Mouse (Mus musculus) liver, embryonic 16.5 days (tissue): Measurements from ENCODE around the gene Cyp24a1. TPM values are rescaled to one million over a fixed set of nuclear protein-coding genes. Genes with fewer than 3 reads are reported as not detected.
A peak's percentile ranks its signal among the peaks of the same experiment; 100 is the strongest.

ENCODE experiments used
- ATAC-seq: fragments of 200-750 bp; cut with Nextera tagmentation; 2 replicates; pipeline ENCODE4 v1.8.0; 2017; ENCODE audit warnings: low read depth, mild to moderate bottlenecking, moderate number of reproducible peaks, moderate library complexity
- H3K27ac ChIP-seq: fragments of 300-500 bp; sonication (generic); 2 replicates; pipeline ENCODE4 v1.5.1; 2014; ENCODE audit warnings: mild to moderate bottlenecking, low read length
- H3K27me3 ChIP-seq: fragments of 300-500 bp; sonication (generic); 2 replicates; pipeline ENCODE4 v1.6.1; 2014; ENCODE audit warnings: low read depth, low read length, mixed read lengths; ENCODE audit not compliant: control insufficient read depth, insufficient read depth
- H3K36me3 ChIP-seq: fragments of 300-500 bp; sonication (generic); 2 replicates; pipeline ENCODE4 v1.6.1; 2014; ENCODE audit warnings: mild to moderate bottlenecking; ENCODE audit not compliant: control insufficient read depth, insufficient read depth
- H3K4me1 ChIP-seq: fragments of 300-500 bp; sonication (generic); 2 replicates; pipeline ENCODE4 v1.6.1; 2014; ENCODE audit warnings: low read depth, low read length, mixed read lengths; ENCODE audit not compliant: control insufficient read depth
- H3K4me2 ChIP-seq: fragments of 300-500 bp; sonication (generic); 2 replicates; pipeline ENCODE4 v1.6.1; 2014; ENCODE audit warnings: low read depth, low read length, mixed read lengths
- H3K4me3 ChIP-seq: fragments of 300-500 bp; sonication (generic); 2 replicates; pipeline ENCODE4 v1.5.1; 2014; ENCODE audit warnings: low read depth, mild to moderate bottlenecking, low read length
- H3K9ac ChIP-seq: fragments of 300-500 bp; sonication (generic); 2 replicates; pipeline ENCODE4 v1.6.1; 2014; ENCODE audit warnings: low read depth, low read length
- H3K9me3 ChIP-seq: fragments of 300-500 bp; sonication (generic); replicated peaks from 2 replicates; pipeline ENCODE4 v1.6.1; 2016; ENCODE audit warnings: low read length; ENCODE audit not compliant: control insufficient read depth
- WGBS: fragments of 180-500 bp; shearing (Covaris S2); extraction: QIAGEN DNeasy Blood & Tissue Kit; methylation state at CpG from one replicate; pipeline ENCODE4 v1.1.7; 2014; ENCODE audit not compliant: insufficient replicate concordance; 5-methylcytosine and 5-hydroxymethylcytosine counted together
- polyA plus RNA-seq: library from polyadenylated mRNA; unstranded; fragments of >200 nt; fragmentation: Nextera tagmentation; extraction: Ambion mirVana; gene quantifications from 2 replicates; pipeline ENCODE4 v1.2.1, GENCODE M21; 2015

Cyp24a1 gene
- polyA plus RNA-seq, 1 experiment from 2014 or later, result not detected

- 61% methylated on average over 3 of the region's 3 CpGs for WGBS
- Histone ChIP-seq H3K9me3 (no peaks in the 10 kb centered on the region), H3K4me2 (no peak overlapping the region), H3K4me3 (no peak overlapping the region), H3K27ac (no peak overlapping the region), H3K4me1 (no peaks in the 10 kb centered on the region), H3K36me3 (no peaks in the 10 kb centered on the region), H3K9ac (no peak overlapping the region), H3K27me3 (no peaks in the 10 kb centered on the region)
- no peak for ATAC-seq
These were observed 33.3 kb upstream of the Cyp24a1 start for GRCm38 (mm10) chr2:170530256-170530655.

DNA sequence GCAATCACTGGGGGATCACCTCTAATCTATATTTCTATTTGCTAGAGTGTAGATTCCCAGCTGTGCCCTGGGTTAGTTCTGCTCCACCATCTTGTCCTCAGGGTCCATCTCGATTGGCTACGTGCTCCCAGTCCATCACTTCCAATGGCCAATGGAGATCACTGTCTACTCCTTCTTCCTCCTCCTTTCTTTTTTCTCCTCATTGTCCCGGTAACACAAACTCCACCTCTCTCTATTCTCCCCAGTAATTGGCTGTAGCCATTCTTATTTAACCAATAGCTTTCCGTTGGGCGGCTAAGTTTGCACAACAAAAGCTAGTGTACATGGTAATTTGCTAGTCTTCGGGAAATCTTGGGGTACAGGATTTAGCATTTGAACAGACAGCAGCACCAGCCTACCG is 32.8 kb upstream of the Cyp24a1 start:
- Histone ChIP-seq H3K4me3 (no peak overlapping the region), H3K4me2 (no peak overlapping the region), H3K9ac (no peak overlapping the region), H3K27me3 (no peaks in the 10 kb centered on the region), H3K9me3 (no peaks in the 10 kb centered on the region), H3K36me3 (no peaks in the 10 kb centered on the region), H3K27ac (no peak overlapping the region), H3K4me1 (no peaks in the 10 kb centered on the region)
- 75% methylated on average over 7 of the region's 7 CpGs for WGBS
- ATAC-seq, result no peak

GRCm38 (mm10) chr2:170528061-170528460 is 31.1 kb upstream of the Cyp24a1 start:
- Histone ChIP-seq H3K4me2 (no peak overlapping the region), H3K9ac (no peak overlapping the region), H3K27ac (no peak overlapping the region), H3K4me3 (no peak overlapping the region), H3K4me1 (no peaks in the 10 kb centered on the region), H3K27me3 (no peaks in the 10 kb centered on the region), H3K36me3 (no peaks in the 10 kb centered on the region), H3K9me3 (no peaks in the 10 kb centered on the region)
- WGBS, result 86% methylated on average over 16 of the region's 16 CpGs
- ATAC-seq, result no peak

DNA sequence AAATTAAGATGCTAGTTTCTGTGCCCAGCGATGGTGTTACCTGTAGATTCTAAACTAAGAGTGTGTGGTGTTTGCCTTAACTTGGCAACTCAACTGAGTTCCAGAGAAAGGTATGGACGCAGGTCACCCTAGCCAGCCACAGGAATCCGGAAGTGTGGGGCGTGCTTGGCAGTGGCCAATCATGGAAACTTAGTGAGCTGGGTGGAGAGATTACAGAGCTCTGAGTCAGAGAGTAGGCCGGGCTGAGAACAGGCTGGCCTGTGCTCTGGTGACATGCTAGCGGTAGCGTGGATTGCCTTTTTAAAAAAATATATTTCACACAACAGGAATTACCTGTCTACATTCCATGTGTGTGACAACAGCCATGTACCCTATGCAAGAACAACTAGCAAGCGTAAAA is 29.6 kb upstream of the Cyp24a1 start:
- WGBS, result 70% methylated on average over 8 of the region's 8 CpGs
- H3K36me3 ChIP-seq, result no peaks in the 10 kb centered on the region
- no peak overlapping the region for H3K4me2 ChIP-seq
- H3K27me3 ChIP-seq, result no peaks in the 10 kb centered on the region
- no peak for ATAC-seq
- H3K27ac ChIP-seq, result no peak overlapping the region
- H3K9ac ChIP-seq, result no peak overlapping the region
- H3K9me3 ChIP-seq, result no peaks in the 10 kb centered on the region
- H3K4me3 ChIP-seq, result no peak overlapping the region
- H3K4me1 ChIP-seq, result no peaks in the 10 kb centered on the region

DNA sequence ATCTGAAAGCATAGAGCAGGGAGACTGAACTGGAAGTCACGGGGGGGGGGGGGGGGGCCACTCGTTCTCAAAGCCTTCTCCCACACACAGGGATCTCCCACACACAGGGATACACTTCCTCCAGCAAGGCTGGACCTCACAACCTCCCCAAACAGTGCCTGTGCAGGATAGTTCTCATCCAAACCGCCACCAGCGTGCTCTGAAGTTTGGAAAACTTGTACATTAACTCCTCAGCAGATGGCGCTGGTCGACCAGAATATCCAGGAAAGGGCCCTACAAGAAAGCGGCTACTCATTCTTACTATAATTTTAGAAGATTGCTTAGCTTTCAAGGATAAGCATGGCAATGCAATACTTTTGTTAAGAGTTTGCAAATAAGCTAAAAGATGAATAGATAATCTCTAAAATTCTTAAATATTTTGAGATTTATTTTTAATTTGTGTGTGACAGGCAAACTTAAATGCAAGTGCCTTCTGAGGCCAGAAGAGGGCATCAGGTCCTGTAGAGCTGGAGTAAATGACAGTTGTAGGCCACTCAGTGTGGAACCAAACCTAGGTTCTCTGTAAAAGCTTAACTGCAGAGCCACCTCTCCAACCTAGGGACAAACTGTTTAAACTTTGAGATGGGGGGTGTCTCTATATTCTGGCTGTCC is 23.5 kb upstream of the Cyp24a1 start:
- no peak overlapping the region for H3K27ac ChIP-seq
- ATAC-seq, result 0 out of 2 replicates have a peak, but pooled peaks have one; percentile 28
- H3K9me3 ChIP-seq, result no peaks in the 10 kb centered on the region
- no peak overlapping the region for H3K4me3 ChIP-seq
- no peak overlapping the region for H3K4me2 ChIP-seq
- H3K4me1 ChIP-seq, result no peaks in the 10 kb centered on the region
- 18% methylated on average over 6 of the region's 7 CpGs for WGBS
- peaks cover 7% of the 10 kb centered on the region for H3K36me3 ChIP-seq
- no peaks in the 10 kb centered on the region for H3K27me3 ChIP-seq
- H3K9ac ChIP-seq, result no peak overlapping the region

- H3K36me3 ChIP-seq, result peaks cover 4% of the 10 kb centered on the region
- H3K4me3 ChIP-seq, result no peak overlapping the region
- H3K9ac ChIP-seq, result no peak overlapping the region
- no peak for ATAC-seq
- H3K9me3 ChIP-seq, result no peaks in the 10 kb centered on the region
- H3K4me2 ChIP-seq, result no peak overlapping the region
- H3K27ac ChIP-seq, result no peak overlapping the region
- H3K27me3 ChIP-seq, result no peaks in the 10 kb centered on the region
- 74% methylated on average over 12 of the region's 12 CpGs for WGBS
- peaks cover 21% of the 10 kb centered on the region for H3K4me1 ChIP-seq
These were observed 16.8 kb upstream of the Cyp24a1 start for GRCm38 (mm10) chr2:170513756-170514155.

DNA sequence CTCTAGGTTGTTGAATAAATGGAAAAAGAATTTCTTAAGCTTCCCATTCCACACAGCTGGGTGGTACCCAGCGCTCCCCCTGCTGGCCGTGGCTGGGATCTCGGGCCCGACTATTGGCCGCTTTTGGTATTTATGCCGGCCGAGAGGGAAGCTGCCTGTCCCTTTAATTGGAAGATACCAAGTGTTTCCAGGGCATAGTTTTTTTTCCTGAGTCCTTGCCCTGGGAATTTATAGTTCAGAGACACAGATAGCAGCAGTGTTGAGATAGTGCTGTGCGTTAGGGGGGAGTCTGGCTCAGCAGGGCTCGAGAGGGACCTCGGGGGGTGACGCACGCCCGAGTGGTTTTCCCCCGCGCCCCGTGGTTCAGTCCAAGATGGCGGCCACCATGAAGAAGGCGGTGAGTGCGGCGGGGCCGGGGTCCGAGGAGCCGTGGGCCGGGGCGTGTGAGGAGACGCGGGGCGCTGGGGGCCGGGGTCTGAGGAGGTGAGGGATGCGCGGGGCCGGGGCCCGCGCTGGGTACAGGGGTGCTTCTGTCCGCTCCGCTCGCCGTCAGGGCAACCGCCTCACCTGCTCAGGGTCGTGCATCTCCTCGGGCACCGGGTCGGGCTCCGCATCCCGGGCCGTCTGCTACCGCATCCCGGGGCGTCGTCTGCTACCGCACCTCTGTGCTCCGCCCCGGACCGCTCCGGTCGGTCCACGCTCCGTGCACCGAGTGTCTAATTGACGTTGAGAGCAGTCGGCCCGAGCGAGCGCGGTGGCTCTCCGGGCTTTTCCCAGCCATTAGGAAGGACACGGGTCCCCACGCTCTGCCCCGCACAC is 14.3 kb upstream of the Cyp24a1 start:
- under 1% methylated on average over 65 of the region's 69 CpGs for WGBS
- Histone ChIP-seq H3K27me3 (no peaks in the 10 kb centered on the region), H3K4me1 (peaks cover 21% of the 10 kb centered on the region), H3K4me2 (peak overlapping the region; percentile 67), H3K9me3 (no peaks in the 10 kb centered on the region), H3K36me3 (no peaks in the 10 kb centered on the region), H3K27ac (peak overlapping the region; percentile 77), H3K4me3 (peak overlapping the region; percentile 94), H3K9ac (peak overlapping the region; percentile 90)
- peak; percentile 80 for ATAC-seq

DNA sequence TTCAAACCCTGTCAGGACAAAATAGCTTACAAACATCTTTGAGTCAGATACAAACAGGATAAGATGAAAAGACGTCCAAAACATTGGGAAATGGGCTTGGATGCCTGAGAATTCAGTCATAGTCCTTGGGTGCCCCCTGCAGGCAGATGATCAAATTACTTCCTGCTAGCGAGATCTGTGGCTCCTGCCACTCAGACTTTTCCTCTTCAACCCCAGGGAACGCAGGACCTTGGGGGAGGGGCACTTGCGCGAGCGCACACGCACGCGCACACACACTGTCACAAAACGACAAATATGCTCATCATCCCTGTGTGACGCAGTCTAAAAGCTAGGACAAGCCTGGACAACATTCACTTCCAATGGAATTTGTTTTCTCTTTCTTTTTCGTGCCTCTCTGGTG is 11.9 kb upstream of the Cyp24a1 start:
- H3K9me3 ChIP-seq, result no peaks in the 10 kb centered on the region
- WGBS, result 2% methylated on average over 12 of the region's 12 CpGs
- peak overlapping the region; percentile 44 for H3K4me3 ChIP-seq
- no peaks in the 10 kb centered on the region for H3K36me3 ChIP-seq
- H3K9ac ChIP-seq, result peak overlapping the region; percentile 28; the same call in 1 of the 2 replicates
- H3K27ac ChIP-seq, result no peak overlapping the region
- H3K4me1 ChIP-seq, result peaks cover 21% of the 10 kb centered on the region
- no peak for ATAC-seq
- peak overlapping the region; percentile 67 for H3K4me2 ChIP-seq
- no peaks in the 10 kb centered on the region for H3K27me3 ChIP-seq

DNA sequence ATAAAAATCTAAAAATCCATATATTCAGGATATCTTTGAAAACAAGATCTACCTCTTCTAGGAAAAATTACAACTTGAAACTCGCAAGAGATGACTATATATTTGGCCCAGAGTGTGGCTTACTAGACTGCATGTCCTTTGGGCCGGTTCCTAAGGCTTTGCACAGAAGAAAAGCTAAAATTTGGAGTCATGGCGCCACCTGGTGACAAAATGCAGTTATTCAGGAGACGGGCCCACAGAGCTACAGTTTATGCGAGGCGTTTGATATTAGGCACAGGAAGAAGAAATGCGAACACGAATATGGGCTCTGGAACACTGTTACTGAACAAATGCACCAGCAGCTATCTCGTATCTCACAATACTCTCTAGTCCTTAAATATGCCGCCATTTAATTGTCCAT is 10.8 kb upstream of the Cyp24a1 start:
- H3K36me3 ChIP-seq, result no peaks in the 10 kb centered on the region
- 4% methylated on average over 10 of the region's 10 CpGs for WGBS
- no peaks in the 10 kb centered on the region for H3K9me3 ChIP-seq
- H3K27me3 ChIP-seq, result no peaks in the 10 kb centered on the region
- no peak overlapping the region for H3K4me2 ChIP-seq
- H3K4me1 ChIP-seq, result peaks cover 14% of the 10 kb centered on the region
- no peak overlapping the region for H3K9ac ChIP-seq
- no peak for ATAC-seq
- no peak overlapping the region for H3K27ac ChIP-seq
- H3K4me3 ChIP-seq, result no peak overlapping the region
